Mouse (Mus musculus) gastrocnemius, adult 2 months (tissue): ENCODE data around the gene Atp6v0a1. TPM values are rescaled to one million over a fixed set of nuclear protein-coding genes. Genes with fewer than 3 reads are reported as not detected.

Experiments used
- DNase-seq: peaks from one replicate; pipeline ENCODE4 v3.0.0; 2022
- H3K27ac ChIP-seq: fragments of 200-600 bp; 2 replicates; pipeline ENCODE4 v1.8.1; 2022; ENCODE audit warnings: mild to moderate bottlenecking
- H3K4me3 ChIP-seq: fragments of 200-600 bp; 2 replicates; pipeline ENCODE4 v1.8.1; 2022; ENCODE audit warnings: mild to moderate bottlenecking, moderate library complexity
- CTCF ChIP-seq: fragments of 200-600 bp; IDR thresholded peaks from 2 replicates; pipeline ENCODE4 v1.8.1; 2022; ENCODE audit warnings: antibody characterized with exemption, mild to moderate bottlenecking, moderate library complexity
- intact Hi-C: fragments of 180-260 bp; cut with DNase I; formaldehyde crosslinking; loops from one replicate; pipeline ENCODE4 v1.15.1; 2025
- long read RNA-seq, 2 experiments: library from polyadenylated mRNA; stranded (forward); transcript quantifications; one replicate each; pipeline ENCODE4 v2.0.0; 2021
- total RNA-seq, 2 experiments: library from RNA; stranded (reverse); gene quantifications; 2 replicates each; pipeline ENCODE4 v1.2.3; 2021

Atp6v0a1 gene
- total RNA-seq, result 10 to 100 TPM; 59.6 to 65.2 TPM
- long read RNA-seq, experiment 1, transcript Atp6v0a1-203 (21 exons, 2,716 nt), result major isoform, 69 of 155 reads
- long read RNA-seq, experiment 1, partial matches to known transcripts, result 5 of 155 reads
- long read RNA-seq, experiment 1, other reads (novel, unspliced or antisense), result 81 of 155 reads
- long read RNA-seq, experiment 2, transcript Atp6v0a1-203 (21 exons, 2,716 nt), result major isoform, 47 of 113 reads
- long read RNA-seq, experiment 2, partial matches to known transcripts, result 8 of 113 reads
- long read RNA-seq, experiment 2, other reads (novel, unspliced or antisense), result 58 of 113 reads

DNA sequence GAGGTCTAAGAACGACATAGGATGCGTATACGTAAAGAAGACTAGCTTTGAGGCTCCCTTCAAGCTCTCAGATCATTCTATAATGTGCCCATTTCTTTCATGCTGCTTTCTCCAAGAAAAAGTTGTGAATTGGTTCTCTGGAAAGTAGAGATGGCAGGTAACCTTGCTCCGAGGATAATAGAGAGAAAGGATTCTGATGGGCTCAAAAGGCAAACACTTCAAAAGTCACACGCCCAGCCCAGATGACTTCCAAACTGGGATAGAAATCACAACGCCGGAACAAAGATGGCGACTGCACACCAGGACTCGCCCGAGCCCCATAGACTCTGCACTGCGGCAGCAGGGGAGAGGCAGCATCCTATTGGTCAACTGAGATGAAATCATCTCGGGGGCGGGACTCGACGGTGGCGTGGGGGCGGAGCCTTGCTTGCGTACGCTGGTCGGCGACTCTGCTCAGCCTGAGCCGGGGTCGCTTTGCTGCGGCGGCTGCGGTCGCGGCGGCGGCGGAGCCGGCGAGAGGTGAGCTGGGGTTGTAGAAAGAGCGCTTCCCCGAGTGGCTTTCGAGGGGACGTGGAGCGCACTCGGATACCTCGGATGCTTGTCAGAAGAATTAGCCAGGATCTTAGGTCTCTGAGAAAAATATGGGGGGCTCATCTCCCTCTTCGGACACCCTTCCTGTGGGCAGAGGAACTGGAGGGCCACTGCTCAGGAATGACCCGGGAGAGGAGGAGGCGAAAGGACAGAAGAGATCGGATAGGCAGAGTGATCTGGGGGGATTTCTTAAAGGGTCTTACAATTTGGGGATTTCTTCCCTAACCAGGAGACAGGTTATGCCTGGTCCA is at the start of gene Atp6v0a1:
TSS of gene Atp6v0a1 (plus strand) at position 407 of the 842 bp plus-strand sequence.
- Histone ChIP-seq H3K27ac (peak within 1 kb of the TSS; percentile 96), H3K4me3 (peak within 1 kb of the TSS; percentile 80)
- TF ChIP-seq CTCF, result no peak
- DNase-seq, result peak; percentile 98
- intact Hi-C loops, result no loop called here

GRCm38 (mm10) chr11:100959464-100959810 is 49.8 kb upstream of the Atp6v0a1 start:
- Histone ChIP-seq H3K27ac (peak overlapping the region; percentile 99), H3K4me3 (peak overlapping the region; percentile 63)
- DNase-seq, result peak; percentile 76
- peak; percentile 88 for TF ChIP-seq CTCF
- intact Hi-C loops, result loop anchor here (5.0 kb wide), 1 partner anchor 237 kb away; no protein-coding TSS in a partner anchor

DNA sequence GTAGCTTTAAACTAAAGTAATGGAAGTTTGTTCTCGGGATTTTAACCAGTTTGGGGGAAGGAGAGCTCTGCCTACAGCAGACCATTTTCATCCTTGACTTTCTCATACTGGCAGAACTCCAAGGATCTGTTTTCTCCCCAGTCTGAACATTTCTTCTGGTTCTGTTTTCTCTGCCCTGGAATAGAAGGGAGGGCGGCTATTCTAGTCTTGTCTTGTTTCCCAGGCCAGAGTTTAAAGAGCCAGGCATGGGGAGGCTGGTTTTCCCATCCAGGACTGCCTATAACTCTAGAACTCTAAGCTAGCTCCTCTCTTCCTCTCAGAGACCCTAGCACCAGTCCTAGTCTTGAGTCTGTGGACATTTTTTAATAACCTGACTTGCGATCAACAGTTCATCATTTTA is 49.4 kb upstream of the Atp6v0a1 start:
- peak overlapping the region; percentile 63 for H3K4me3 ChIP-seq
- intact Hi-C loops, result loop anchor here (5.0 kb wide), 1 partner anchor 238 kb away; no protein-coding TSS in a partner anchor
- DNase-seq, result no peak
- TF ChIP-seq CTCF, result no peak
- peak overlapping the region; percentile 99 for H3K27ac ChIP-seq

DNA sequence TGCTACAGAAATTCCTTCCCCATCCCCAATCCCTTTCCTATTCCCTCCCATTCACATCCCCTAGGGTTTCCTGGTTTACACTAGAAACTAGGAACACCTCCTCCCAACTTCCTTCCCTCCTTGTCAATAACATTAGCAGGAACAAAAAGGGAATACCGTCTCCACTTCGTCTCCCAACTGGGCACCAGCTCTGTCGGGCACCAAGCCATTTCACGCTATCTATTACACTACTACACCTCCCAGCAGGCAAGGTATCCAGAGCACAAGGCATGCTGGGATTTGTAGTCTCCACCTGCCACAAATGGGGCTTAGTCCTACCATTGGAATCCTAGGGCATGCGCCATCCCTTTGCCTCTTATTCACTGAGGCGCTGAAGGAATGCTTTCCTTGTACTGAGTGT is 48.7 kb upstream of the Atp6v0a1 start:
- DNase-seq, result peak; percentile 92
- TF ChIP-seq CTCF, result no peak
- intact Hi-C loops, result no loop called here
- peak overlapping the region; percentile 99 for H3K27ac ChIP-seq
- H3K4me3 ChIP-seq, result peak overlapping the region; percentile 63

- no peak for TF ChIP-seq CTCF
- peak; percentile 80 for DNase-seq
- Histone ChIP-seq H3K27ac (peak overlapping the region; percentile 99), H3K4me3 (peak overlapping the region; percentile 98)
- intact Hi-C loops, result no loop called here
These were observed 46.8 kb upstream of the Atp6v0a1 start for GRCm38 (mm10) chr11:100962371-100962911.

- Histone ChIP-seq H3K27ac (peak overlapping the region; percentile 99), H3K4me3 (peak overlapping the region; percentile 98)
- peak; percentile 82 for DNase-seq
- intact Hi-C loops, result no loop called here
- no peak for TF ChIP-seq CTCF
These were observed 45.6 kb upstream of the Atp6v0a1 start for GRCm38 (mm10) chr11:100963647-100964046.

GRCm38 (mm10) chr11:100964180-100964579 is 45.1 kb upstream of the Atp6v0a1 start:
- DNase-seq, result peak; percentile 53
- intact Hi-C loops, result no loop called here
- Histone ChIP-seq H3K4me3 (peak overlapping the region; percentile 98), H3K27ac (peak overlapping the region; percentile 99)
- no peak for TF ChIP-seq CTCF

GRCm38 (mm10) chr11:100964901-100965542 is 44.2 kb upstream of the Atp6v0a1 start:
- no peak for DNase-seq
- H3K4me3 ChIP-seq, result peak overlapping the region; percentile 98

GRCm38 (mm10) chr11:100965760-100966159 is 43.5 kb upstream of the Atp6v0a1 start:
- DNase-seq, result no peak
- intact Hi-C loops, result no loop called here
- Histone ChIP-seq H3K27ac (peak overlapping the region; percentile 99), H3K4me3 (peak overlapping the region; percentile 98)
- no peak for TF ChIP-seq CTCF

More at GRCm38 (mm10) chr11:100964901-100965542, 44.2 kb upstream of the Atp6v0a1 start:
- peak overlapping the region; percentile 99 for H3K27ac ChIP-seq
- intact Hi-C loops, result no loop called here
- no peak for TF ChIP-seq CTCF

DNA sequence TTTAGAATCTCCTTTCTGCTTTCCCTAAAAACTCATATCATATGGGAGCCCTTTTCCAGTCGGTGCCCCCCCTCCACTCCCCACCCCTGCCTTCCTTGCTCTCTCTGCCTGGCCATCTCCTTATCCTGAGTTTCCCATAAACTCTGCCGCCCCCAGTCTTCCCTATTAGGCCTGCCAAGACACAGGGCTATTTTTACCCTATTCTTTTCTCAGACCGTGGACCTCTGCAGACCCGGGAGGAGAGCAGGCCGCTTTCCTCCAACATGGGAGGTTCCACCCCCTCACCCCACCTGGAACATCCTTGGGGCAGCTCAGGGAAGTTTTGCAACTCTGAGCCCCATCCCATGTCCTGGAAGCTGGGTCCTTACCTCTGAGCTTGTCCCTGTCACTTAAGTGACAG is 41.9 kb upstream of the Atp6v0a1 start:
- intact Hi-C loops, result no loop called here
- Histone ChIP-seq H3K27ac (peak overlapping the region; percentile 99), H3K4me3 (peak overlapping the region; percentile 98)
- DNase-seq, result no peak
- TF ChIP-seq CTCF, result no peak

DNA sequence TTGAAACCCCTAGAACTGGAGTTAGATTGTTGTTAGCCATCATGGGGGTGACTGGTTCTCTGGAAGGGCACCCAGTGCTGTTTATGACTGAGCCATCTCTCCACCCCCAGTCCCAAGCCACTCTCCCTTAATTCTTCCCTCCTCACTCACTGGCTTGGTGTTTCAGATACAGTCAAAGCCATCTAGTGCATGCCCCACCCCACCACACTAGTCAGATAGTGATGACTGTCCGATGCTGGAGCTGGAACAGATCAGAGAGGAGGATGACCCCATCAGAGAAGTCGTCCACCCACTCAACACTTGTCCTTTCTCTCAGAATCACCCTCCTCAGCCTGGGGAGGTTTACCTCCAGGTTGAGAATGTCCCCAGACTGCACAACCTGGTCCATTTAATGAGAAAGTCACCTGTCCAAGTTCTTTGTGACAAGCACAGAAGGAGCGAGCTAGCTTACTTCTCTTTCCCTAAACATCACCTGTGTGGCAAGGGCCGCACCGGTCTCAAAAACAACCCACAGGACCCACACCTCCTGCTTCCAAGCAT is 41.3 kb upstream of the Atp6v0a1 start:
- no peak for TF ChIP-seq CTCF
- intact Hi-C loops, result no loop called here

GRCm38 (mm10) chr11:100968501-100968900 is 40.8 kb upstream of the Atp6v0a1 start:
- H3K27ac ChIP-seq, result peak overlapping the region; percentile 99

More for the DNA sequence above, 41.3 kb upstream of the Atp6v0a1 start:
- peak overlapping the region; percentile 98 for H3K4me3 ChIP-seq
- H3K27ac ChIP-seq, result peak overlapping the region; percentile 99
- DNase-seq, result no peak

More at GRCm38 (mm10) chr11:100968501-100968900, 40.8 kb upstream of the Atp6v0a1 start:
- intact Hi-C loops, result no loop called here
- H3K4me3 ChIP-seq, result peak overlapping the region; percentile 98
- no peak for TF ChIP-seq CTCF
- no peak for DNase-seq
